Mouse (Mus musculus): ENCODE results near the gene Suclg2.

The Suclg2 gene

DNA sequence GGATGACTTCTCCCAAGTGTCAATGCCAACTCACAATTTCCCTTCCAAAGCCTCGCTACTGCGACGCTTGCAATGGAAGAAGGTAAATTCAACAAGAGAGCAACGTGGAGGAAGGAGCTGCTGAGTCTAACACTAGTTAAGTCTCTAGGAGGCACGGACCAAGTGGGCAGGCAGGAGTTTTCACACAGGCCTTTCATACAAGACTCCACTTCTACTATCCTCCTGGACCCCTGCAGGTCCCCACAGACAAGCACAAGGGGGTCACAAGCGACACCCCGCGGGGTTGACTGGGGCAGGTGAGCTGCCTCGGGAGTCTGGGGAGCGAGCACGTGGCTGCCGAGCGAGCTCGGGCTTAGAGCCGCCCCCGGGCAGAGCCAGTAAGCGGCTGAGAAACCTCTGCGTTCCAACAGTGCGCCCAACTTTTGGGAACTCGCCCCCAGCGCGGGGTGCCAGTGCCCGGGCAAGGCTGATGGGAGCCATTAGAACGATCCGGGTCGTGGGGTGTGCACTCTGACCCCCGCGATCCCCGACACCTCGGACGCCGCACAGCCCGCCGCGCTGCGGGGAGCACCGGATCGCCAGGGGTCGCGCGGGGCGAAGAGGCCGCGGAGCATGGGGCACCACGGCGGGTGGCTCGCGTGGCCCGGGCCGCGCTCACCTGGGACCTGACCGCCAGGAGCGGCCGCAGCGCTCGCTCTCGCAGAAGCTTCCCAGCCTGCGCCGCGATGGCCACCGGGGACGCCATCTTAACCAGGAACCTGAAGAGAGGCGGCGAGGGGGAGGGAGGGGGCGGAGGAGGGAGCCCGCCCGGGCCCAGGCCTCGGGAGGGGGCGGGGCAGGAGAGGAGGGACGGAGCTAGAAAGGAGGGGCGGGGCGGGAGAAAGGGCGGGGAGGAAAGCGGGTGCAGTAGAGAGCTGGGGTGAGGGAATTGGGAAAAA, at the start of gene Suclg2:
TSS of gene Suclg2 (minus strand) at position 770 of the 938 bp plus-strand sequence.
- DNase-seq (ENCODE audit: low spot score), result peak; percentile 61

DNA sequence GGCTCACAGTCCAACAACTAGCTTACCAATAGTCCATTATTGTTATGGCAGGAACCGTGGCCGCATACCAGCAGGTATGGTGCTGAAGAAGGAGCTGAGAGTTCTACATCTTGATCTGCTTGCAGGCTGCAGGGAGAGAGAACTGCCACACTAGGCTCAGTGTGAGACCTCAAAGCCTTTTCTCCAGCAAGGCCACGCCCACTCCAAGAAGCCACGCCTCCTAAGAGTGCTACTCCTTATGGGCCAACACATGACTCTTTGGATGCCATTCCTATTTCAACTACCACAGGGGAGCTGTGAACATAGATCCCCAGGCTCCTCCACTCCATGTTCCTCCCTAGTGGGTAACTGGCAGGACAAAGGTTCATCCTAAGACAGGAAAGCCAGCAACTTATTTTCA, 48.0 kb upstream of the Suclg2 start:
- DNase-seq (ENCODE audit: low spot score), result no peak

DNA sequence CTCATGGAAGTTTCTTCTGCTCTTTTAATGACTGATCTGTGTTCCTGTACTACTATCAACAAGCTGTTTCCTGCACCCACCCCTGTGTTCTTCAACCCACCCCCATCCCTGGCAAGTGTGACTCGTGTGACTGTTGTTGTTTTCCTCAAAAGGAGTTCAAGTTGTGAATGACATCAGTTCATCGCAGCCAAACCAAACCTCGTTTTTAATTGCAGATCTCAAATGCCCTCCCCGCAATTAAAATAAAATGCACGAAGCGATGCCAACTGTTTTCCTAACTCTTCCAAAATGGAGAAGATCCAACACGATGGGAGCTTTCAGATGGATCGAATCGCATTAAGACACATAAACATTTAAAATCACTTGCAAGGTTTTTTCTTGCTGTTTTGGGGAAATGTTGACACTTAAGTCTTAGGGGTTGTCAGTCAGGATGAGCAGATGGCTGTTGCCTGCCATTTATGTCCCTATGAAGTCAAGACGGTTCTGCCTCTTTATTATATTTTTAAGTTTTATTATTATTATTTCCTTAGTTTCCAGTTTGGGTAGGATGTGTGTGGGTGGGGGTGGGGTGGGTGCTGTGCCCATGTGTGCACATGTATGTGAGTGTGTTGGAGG, 41.1 kb upstream of the Suclg2 start:
- no peak for DNase-seq (ENCODE audit: low spot score)

DNA sequence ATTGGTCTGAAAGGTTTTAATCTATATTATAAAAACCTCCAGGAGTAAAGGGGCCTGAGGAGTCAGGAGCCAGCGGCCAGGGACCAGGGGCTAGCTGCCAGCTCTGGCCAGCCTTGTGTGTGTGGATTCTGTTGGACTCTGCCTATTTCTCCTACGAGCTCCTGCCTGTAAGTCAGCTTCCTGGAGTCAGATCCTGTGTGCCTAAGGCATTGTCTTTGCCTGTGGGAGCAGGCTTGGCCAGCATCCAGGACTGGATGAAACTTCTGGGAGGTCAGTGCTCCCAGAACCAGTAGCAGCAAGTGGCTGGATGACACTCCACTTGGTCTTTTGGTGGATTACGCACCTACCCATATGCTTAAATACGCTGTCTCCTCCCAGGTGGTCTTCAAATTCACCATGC, 23.8 kb upstream of the Suclg2 start:
- no peak for DNase-seq (ENCODE audit: low spot score)

DNA sequence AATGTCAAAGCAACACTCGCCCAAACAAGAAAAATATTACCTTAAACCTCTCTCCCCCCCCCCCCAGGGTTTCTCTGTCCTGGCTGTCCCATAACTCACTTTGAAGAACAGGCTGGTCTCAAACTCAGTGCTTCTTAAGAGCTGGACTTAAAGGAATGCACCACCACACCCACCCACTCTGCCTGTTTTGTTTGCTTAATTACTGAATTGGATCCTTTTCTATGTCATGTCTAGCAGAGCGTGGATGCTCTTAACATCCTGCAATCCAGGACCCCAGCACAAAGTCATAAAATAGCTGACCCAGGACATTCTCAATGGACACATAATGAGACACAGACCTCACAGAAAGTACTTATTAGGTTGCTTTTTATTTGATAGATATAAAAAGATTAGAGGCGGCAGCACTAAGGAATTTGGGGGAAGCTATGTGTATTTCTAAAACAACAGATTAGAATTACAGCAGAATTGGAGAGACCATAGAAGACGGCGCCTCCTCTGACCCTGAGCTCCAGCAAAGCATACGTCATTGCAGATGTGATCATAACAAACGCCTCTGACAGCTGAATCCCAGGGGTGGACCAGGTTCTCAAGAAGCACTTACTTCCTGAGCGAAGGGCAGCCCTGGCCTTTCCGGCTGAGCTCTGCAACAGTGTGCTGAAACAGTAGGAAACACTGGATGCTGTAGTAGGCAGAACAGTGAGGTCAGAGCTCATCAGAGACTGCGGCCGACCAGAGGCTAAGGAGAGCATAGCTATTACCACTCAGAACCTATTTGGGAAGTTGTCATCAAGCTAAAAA, 13.2 kb upstream of the Suclg2 start:
- DNase-seq (ENCODE audit: low spot score), result no peak

DNA sequence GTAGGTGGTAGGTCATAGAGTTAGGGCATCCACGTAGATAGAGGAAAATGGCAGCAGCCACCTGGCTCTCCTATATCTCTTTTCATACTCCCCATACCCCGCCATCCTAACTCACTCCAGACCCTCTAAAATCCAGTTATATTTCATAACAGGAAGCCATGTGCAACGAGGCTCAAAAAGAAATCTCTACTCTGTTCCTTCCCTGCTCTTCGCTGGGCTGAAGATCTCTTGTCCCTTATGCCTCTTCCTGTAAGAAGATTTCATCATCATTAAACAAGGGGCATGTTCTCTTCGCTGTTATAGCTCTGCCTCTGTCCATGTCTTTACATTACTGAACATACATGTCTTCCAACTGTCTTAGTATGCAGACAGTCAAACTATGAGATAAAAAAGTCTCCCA, 10.8 kb upstream of the Suclg2 start:
- DNase-seq (ENCODE audit: low spot score), result no peak

DNA sequence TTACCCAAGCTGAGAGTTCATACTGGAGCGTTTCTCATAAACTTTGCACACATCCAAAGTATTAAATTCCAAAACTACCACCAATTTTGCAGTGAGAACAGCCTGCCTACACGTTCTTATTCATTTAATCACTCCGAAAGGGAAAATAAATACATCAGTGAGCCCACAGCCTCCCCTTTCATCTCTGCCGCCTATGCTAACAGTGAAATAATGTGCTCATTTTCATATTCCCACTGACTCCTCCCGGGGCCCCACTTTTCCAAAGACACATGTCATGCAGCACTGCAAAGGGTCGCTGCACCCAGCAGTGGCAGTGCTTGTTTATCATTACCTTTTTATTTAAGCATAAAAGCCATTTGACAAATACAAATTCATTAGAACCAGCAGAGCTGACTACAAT, 6.7 kb upstream of the Suclg2 start:
- no peak for DNase-seq (ENCODE audit: low spot score)

DNA sequence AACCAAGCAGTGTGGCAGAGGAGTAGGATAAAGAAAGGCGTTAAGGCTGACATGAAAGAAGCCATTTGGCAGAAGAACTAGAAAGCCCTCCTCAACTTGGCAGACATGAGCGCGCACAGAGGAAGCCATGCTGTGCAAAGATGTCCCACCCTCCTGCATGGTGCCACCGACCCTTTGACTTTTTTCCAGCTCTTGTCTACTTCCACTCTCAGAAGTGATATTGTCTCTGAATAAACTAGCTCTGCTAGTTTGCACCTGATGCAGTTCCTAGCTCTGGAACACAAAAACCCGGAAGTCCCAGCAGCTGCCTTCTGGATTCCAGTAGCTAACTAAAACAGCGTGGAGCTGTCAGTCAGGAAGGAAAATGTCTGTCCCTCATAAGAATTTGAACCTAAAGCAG, 4.8 kb upstream of the Suclg2 start:
- DNase-seq (ENCODE audit: low spot score), result no peak

DNA sequence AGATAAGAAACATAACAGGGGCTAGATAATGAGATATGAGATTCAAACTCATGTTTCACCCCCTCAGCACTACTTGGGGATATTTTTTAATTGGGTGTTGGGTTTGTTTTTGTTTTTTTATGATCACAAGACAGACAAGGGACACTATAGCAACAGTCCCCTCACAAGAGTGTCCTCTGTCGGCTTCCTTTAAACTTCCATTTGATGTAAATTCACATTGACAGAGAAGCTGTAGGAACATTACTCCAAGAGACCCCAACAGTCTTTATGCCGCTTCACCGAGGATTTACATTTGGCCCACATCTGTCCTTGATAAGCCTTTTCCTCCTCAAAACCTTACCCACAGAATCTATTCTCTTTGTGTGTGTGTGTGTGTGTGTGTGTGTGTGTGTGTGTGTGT, 1.2 kb upstream of the Suclg2 start:
- no peak for DNase-seq (ENCODE audit: low spot score)

DNA sequence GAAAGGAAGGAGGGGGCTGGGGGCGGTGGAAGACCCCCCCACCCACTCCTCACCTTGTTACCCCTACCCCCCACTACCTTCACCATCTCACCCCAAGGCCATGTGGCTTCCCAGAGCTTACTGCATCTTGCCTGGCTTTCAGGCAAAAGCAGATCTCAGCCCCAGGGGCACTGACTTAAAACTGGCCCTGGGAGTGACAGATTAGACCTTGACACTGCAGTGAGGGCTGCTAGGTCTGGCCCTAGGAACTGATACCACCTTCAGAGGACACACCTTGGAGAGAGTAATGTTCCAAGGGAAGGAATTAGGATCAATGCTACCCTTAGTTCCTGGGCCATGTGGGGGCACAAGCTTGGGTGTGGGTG, 351 bp upstream of the Suclg2 start:
- no peak for DNase-seq (ENCODE audit: low spot score)

DNA sequence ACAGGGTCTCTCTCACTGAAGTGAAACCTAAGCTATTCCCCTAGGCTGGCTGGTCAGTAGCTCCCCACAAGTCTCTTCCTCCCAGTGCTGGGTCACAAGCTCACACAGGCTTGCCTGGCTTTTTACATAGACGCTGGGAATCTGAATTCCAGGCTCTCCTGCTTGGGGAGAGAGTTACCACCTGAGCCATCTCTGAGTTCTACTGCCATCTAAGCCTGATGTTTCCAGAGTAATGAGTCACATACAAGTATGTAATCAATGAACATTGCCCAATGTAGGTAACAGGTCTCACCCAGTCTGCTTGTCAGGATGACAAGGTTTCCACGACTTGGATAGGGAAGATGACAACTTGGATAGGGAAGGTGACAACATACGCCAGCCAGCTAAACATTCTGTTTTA, 1.5 kb downstream of the Suclg2 start:
- DNase-seq (ENCODE audit: low spot score), result no peak

DNA sequence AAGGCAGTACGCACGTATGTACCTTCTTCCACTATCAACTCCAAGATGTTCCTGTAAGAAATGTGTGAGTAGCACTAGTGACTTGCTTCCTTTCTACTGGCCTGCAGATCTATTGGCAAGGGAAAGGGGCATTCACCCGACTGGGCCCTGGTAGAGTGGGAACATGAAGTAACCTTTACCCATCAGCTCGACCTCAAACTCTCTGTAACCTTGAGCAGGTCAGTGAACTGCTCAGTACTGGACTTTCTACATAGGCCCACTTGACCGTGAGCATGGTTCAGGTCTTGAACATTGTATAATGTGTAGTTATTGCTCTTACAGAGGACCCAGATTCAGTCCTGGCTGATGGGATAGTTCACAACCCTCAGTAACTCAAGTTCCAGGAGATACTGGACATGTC, 2.1 kb downstream of the Suclg2 start:
- no peak for DNase-seq (ENCODE audit: low spot score)

DNA sequence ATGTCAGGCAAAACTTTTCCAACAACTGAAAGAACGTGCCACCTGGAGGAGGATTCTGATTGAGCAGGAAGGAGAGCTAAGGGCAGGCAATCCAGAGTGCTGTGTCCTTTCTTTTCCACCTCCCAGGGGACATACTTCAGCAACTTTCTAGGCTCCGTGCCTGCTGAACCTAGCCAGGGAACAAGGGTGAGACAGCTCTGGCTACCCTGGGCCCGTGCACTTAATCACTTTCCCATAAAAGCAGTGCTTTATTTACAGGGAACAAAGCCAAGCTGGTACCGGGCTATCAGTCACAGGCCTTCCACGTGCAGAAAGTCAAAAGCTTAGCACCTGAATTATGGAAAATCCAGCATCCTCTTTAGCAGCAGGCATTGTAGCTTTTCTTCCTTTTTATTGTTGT, 5.4 kb downstream of the Suclg2 start:
- no peak for DNase-seq (ENCODE audit: low spot score)

DNA sequence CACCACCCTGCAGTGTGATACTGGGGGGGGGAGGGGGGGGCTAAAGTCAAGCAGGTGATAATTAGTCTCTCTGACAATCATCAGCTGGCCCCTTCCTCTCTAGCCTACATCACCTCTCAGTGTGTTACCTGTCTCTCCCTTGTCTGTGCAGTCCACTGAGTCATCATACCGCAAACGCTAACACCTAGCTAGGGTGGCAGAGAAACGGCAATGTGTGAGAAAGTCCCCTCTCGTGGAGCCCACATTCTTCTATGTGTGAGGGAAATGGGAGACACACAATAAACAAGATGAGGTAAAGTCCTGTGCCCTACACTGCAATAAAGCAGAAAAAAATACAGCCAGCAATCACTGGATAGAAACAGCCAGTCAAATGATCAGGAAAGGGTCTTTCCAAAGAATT, 6.5 kb downstream of the Suclg2 start:
- no peak for DNase-seq (ENCODE audit: low spot score)

DNA sequence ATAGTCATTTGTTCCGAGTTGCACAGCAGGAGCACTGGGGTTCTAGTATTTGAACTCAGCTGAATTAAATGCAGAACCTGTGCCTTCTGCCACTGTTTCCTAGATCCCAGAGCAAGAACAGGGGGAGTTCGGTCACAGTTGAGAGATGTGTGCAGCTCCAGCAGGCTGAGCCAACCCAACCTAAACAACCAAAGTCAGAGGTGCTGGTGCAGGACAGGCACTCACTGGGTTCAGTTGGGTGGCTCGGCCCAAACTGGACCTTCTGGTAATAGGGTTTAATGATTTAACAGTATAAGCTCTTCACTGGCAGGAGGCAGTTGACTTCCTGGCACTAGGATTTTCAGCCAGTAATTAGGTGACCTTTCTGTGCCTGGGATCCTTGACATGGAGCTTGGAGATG, 6.9 kb downstream of the Suclg2 start:
- DNase-seq (ENCODE audit: low spot score), result no peak

DNA sequence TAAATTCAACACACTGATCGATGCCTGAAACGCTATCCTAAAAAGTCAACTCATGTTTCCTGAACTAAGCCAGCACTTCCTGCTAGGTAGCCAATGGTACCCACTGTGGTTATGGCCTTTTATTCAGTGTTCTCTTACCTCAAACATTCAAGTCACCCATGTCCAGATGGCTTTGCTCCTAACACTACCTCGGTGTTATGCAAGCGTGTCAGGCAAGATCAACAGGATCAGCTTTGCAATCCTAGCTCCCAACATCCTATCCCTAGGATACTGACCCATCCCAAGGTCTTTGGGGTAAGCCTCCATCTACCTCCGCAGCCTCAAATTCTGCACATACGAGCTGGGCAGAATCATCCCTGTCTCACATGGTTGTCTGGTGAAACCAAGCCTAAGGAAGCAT, 7.7 kb downstream of the Suclg2 start:
- DNase-seq (ENCODE audit: low spot score), result no peak

DNA sequence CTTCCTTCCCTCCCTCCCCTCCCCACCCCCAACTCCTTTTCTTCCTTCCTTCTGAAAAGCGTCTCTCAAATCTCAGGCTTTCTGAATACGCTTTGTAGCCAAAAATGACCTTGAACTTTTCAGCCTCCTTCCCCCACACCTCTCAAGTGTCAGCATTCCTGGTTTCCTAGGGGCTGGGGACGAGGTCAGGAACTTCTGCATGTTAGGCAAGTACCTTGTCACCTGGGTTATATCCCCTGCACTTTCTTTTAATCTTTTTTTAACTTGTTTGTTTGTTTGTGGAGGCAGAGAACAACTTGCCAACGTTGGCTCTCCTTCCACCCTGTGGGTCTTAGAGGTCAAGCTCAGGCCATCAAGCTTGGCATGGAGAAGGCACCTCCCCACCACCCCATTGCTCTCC, 9.1 kb downstream of the Suclg2 start:
- DNase-seq (ENCODE audit: low spot score), result no peak

DNA sequence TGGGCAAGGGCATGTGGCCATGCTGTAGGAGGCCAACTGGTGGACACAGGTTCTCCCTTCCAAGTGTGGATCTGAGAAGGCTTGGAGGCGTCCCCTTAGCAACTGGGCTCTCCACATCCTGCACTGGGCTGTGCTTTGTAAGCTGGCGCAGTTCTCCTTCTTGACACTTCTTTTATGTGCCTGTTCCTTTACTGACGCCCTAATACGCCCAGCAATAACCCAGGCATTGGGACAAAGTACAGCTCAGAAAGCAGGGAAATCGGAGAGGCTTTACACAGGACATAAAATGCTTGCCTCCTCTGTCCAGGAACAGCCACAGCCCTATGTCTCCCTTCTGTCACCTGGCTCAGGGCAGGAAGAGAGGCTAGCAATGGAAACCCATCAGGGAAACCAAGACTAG, 9.5 kb downstream of the Suclg2 start:
- no peak for DNase-seq (ENCODE audit: low spot score)

DNA sequence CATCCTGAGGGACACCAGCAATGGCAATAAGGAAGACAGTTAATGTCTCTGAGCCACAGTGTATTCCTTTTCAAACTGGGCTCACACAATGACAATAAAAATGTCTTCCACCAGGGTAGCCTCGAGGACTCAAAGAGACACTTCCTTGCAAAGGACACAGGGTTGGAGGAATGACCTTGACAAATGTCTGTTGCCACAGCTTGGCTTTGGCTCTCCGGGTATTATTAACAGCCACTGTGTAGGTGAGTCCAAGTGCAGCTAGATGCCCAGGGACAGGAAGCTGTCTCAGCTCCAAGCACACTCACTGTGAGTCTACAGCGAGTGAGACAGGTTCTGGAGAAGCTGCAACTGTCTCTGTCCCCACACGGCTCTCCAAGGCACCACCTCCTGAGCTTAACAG, 14.0 kb downstream of the Suclg2 start:
- DNase-seq (ENCODE audit: low spot score), result no peak

DNA sequence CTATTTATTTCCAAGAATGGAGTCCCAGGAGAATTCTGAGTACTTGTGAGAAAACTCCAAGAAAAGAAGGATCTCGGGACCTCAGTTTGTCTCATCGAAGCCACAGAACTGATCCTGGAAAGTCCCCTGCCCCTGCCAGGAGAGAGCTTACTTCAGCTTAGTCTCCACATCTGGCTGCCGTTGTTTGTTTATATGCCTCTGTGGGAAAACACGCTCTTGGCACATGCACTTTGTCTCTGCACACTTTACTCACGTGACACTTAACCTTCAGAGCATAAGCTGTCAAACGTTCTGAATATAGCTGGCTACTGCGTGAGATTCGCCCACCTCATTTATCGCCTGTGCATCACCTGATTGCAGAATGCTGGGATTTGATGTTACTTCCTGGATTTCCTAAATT, 16.4 kb downstream of the Suclg2 start:
- no peak for DNase-seq (ENCODE audit: low spot score)

DNA sequence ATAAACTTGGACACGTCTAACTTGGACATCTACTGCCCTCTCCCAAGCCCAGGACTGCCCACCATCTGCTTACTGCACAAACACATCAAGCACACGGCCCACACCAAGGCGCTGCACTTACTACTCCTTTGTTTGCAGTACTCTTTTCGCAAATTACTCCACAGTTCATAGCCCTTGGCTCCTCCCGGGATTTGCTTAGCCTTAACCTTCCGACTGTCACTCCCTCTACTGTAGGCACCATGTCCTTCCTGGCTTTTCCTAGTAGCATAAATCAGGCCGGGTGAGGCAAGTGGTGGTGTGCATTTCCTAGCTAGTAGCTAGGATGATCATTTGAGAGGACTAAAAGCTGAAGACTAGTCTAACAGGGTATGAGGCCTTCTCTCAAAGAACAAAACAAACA, 16.8 kb downstream of the Suclg2 start:
- DNase-seq (ENCODE audit: low spot score), result no peak

DNA sequence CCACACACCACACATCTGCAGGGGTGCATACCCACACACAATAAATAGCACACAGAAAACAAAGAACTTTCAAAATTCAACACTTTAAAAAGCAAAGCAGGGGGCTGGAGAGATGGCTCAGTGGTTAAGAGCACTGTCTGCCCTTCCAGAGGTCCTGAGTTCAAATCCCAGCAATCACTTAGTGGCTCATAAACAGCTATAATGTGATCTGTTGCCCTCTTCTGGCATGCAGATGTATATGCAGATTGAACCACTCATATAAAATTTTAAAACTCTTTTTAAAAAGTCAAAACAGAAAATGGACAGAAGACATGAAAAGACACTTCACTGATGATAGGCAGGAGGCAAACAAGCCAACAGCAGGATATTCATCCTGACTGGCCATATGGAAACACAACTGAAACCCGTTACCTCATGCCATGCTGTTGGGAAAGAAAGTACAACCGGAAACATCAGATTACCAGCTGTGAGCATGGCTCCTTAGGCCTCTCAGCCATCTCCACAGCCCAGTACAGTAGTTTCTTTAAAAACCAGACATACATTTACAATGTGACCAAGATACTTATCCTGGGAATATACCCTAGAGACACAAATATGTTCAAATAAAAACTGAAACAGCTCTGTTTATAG, 17.5 kb downstream of the Suclg2 start:
- no peak for DNase-seq (ENCODE audit: low spot score)

DNA sequence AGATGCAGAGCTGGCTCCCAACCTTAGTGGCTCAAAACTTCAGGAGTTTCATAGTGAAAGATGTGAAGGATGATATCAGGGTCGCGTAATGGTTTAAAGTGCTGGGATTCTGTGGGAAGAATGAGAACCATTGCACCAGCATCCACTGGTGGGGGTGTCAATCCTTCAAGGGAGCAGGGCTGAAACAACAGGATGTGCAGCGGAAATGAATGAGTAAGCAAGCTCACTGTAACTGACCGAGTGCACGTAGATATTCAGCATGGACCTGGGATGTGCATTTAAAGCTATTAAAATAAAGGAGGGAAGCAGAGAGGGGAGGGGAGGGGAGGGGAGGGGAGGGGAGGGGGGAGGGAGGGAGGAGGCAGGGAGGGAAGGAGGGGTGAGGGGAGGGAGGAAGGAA, 18.4 kb downstream of the Suclg2 start:
- no peak for DNase-seq (ENCODE audit: low spot score)
